Mouse (Mus musculus) gastrocnemius, adult 8-10 months (tissue): Measurements from ENCODE around the gene Cntnap4. TPM values are rescaled to one million over a fixed set of nuclear protein-coding genes. Genes with fewer than 3 reads are reported as not detected.

Source experiments
- DNase-seq, 2 experiments: peaks; one replicate each; pipeline ENCODE4 v3.0.0; 2022; ENCODE audit warnings: low spot score in 2 of 2
- total RNA-seq, 4 experiments: library from RNA; stranded (reverse); gene quantifications; 2 replicates each; pipeline ENCODE4 v1.2.4; 2022

Cntnap4 gene
- total RNA-seq = under 1 TPM in 2 of 4 experiments, not detected in 2; 0.07 to 0.10 TPM

GRCm38 (mm10) chr8:112569471-112570141 lies at the start of gene Cntnap4:
Gene Cntnap4, plus strand, starts transcription at chr8:112570043.
- DNase-seq = no peak

GRCm38 (mm10) chr8:112557376-112557775 lies 12.5 kb upstream of the Cntnap4 start:
- DNase-seq = no peak

GRCm38 (mm10) chr8:112570541-112570940 lies 698 bp downstream of the Cntnap4 start:
- DNase-seq = no peak

- no peak for DNase-seq
These were observed 1.6 kb downstream of the Cntnap4 start for GRCm38 (mm10) chr8:112571337-112571904.

GRCm38 (mm10) chr8:112581473-112581872 lies 11.6 kb downstream of the Cntnap4 start:
- DNase-seq = no peak

- no peak for DNase-seq
These were observed 13.6 kb downstream of the Cntnap4 start for GRCm38 (mm10) chr8:112583440-112583839.

- no peak for DNase-seq
These were observed 18.7 kb downstream of the Cntnap4 start for GRCm38 (mm10) chr8:112588357-112589051.

GRCm38 (mm10) chr8:112589052-112589389 lies 19.2 kb downstream of the Cntnap4 start:
- DNase-seq = no peak

- DNase-seq = no peak
These were observed 26.4 kb downstream of the Cntnap4 start for GRCm38 (mm10) chr8:112596023-112596776.

GRCm38 (mm10) chr8:112599975-112600374 lies 30.1 kb downstream of the Cntnap4 start:
- no peak for DNase-seq

- no peak for DNase-seq
These were observed 31.3 kb downstream of the Cntnap4 start for GRCm38 (mm10) chr8:112601150-112601549.

GRCm38 (mm10) chr8:112610121-112610520 lies 40.3 kb downstream of the Cntnap4 start:
- no peak for DNase-seq

GRCm38 (mm10) chr8:112628791-112629190 lies 58.9 kb downstream of the Cntnap4 start:
- DNase-seq = no peak

GRCm38 (mm10) chr8:112652657-112653056 lies 82.8 kb downstream of the Cntnap4 start:
- no peak for DNase-seq

- no peak for DNase-seq
These were observed 83.4 kb downstream of the Cntnap4 start for GRCm38 (mm10) chr8:112653276-112653675.

GRCm38 (mm10) chr8:112653994-112654393 lies 84.2 kb downstream of the Cntnap4 start:
- DNase-seq = no peak

- no peak for DNase-seq
These were observed 94.2 kb downstream of the Cntnap4 start for GRCm38 (mm10) chr8:112664067-112664466.

GRCm38 (mm10) chr8:112674671-112675070 lies 104.8 kb downstream of the Cntnap4 start:
- no peak for DNase-seq

- no peak for DNase-seq
These were observed 111.9 kb downstream of the Cntnap4 start for GRCm38 (mm10) chr8:112681757-112682156.

GRCm38 (mm10) chr8:112695708-112696107 lies 125.9 kb downstream of the Cntnap4 start:
- DNase-seq = no peak

GRCm38 (mm10) chr8:112698141-112698540 lies 128.3 kb downstream of the Cntnap4 start:
- no peak for DNase-seq

- no peak for DNase-seq
These were observed 147.1 kb downstream of the Cntnap4 start for GRCm38 (mm10) chr8:112716982-112717381.
